Mouse (Mus musculus) CH12.LX (cell line): ENCODE data around the gene Sept8. TPM values are rescaled to one million over a fixed set of nuclear protein-coding genes. Genes with fewer than 3 reads are reported as not detected.
A peak's percentile ranks its signal among the peaks of the same experiment; 100 is the strongest.

ENCODE experiments used
- DNase-seq: peaks from one replicate; pipeline ENCODE4 v3.0.0-alpha.2; 2013; ENCODE audit errors: extremely low read depth
- H3K27ac ChIP-seq: 2 replicates; pipeline ENCODE4 v1.5.1; 2012; ENCODE audit warnings: low read depth, mild to moderate bottlenecking, control low read depth, moderate library complexity; ENCODE audit not compliant: insufficient read depth
- H3K27me3 ChIP-seq: replicated peaks from 2 replicates; pipeline ENCODE3; 2012; ENCODE audit warnings: inconsistent platforms
- H3K36me3 ChIP-seq, 2 experiments: replicated peaks in 1 of 2; 2 replicates each; pipeline versions ENCODE3 to v1.6.1; 2012; ENCODE audit warnings: inconsistent platforms in 1 of 2, low read length in 1 of 2, mild to moderate bottlenecking in 1 of 2, mixed read lengths in 1 of 2, moderate library complexity in 1 of 2; ENCODE audit not compliant: control insufficient read depth in 1 of 2, insufficient read depth in 1 of 2
- H3K4me1 ChIP-seq, 2 experiments: 2 replicates each; pipeline ENCODE4 v1.6.1; 2012; ENCODE audit warnings: inconsistent platforms in 1 of 2, moderate library complexity in 1 of 2; ENCODE audit not compliant: insufficient read depth in 2 of 2, control insufficient read depth in 1 of 2
- H3K4me2 ChIP-seq: 2 replicates; pipeline ENCODE4 v1.6.1; 2012; ENCODE audit warnings: low read depth, mild to moderate bottlenecking, control low read depth; ENCODE audit not compliant: poor library complexity, insufficient read depth, severe bottlenecking
- H3K4me3 ChIP-seq, 3 experiments: fragments of 150-350 bp in 1 of 3; sonication (generic) in 1 of 3; replicated peaks in 1 of 3; 2 replicates each; pipeline versions ENCODE3 to v1.5.1; 2011 to 2012; ENCODE audit warnings: low read depth in 2 of 3, low read length in 2 of 3, mild to moderate bottlenecking in 2 of 3, moderate library complexity in 2 of 3, control low read depth in 1 of 3, improper control_type of control experiment in 1 of 3, inconsistent platforms in 1 of 3, mixed read lengths in 1 of 3; ENCODE audit not compliant: poor library complexity in 1 of 3
- H3K79me2 ChIP-seq: replicated peaks from 2 replicates; pipeline ENCODE4 v1.6.1; 2012; ENCODE audit warnings: mild to moderate bottlenecking, moderate library complexity; ENCODE audit not compliant: control insufficient read depth, poor library complexity, insufficient read depth, severe bottlenecking; ENCODE audit errors: extremely low read depth
- H3K9ac ChIP-seq: 2 replicates; pipeline ENCODE4 v1.6.1; 2012; ENCODE audit warnings: low read depth, mild to moderate bottlenecking, control low read depth, moderate library complexity; ENCODE audit not compliant: insufficient read depth
- H3K9me3 ChIP-seq: replicated peaks from 2 replicates; pipeline ENCODE3; 2012; ENCODE audit warnings: low read length, inconsistent platforms, mixed read lengths
- CHD1 ChIP-seq: IDR thresholded peaks from 2 replicates; pipeline ENCODE4 v1.6.1; 2012; ENCODE audit warnings: low read depth, low read length, improper control_type of control experiment, inconsistent platforms
- ELF1 ChIP-seq: IDR thresholded peaks from 2 replicates; pipeline ENCODE4 v1.6.1; 2014; ENCODE audit warnings: low read depth, mild to moderate bottlenecking, inconsistent platforms, low read length, improper control_type of control experiment
- JUN ChIP-seq: IDR thresholded peaks from 2 replicates; pipeline ENCODE4 v1.6.1; 2011; ENCODE audit warnings: low read depth, mild to moderate bottlenecking, low read length, improper control_type of control experiment, moderate library complexity; ENCODE audit not compliant: insufficient read depth
- JUND ChIP-seq: conservative IDR thresholded peaks from 2 replicates; pipeline ENCODE4 v1.6.1; 2011; ENCODE audit warnings: low read depth, low read length, improper control_type of control experiment
- KAT2A ChIP-seq: IDR thresholded peaks from 2 replicates; pipeline ENCODE4 v1.6.1; 2012; ENCODE audit warnings: low read length, improper control_type of control experiment, inconsistent platforms; ENCODE audit not compliant: insufficient replicate concordance
- MAZ ChIP-seq: IDR thresholded peaks from 2 replicates; pipeline ENCODE4 v1.6.1; 2012; ENCODE audit warnings: low read depth, mild to moderate bottlenecking, inconsistent platforms, low read length, improper control_type of control experiment, moderate library complexity
- MXI1 ChIP-seq: IDR thresholded peaks from 2 replicates; pipeline ENCODE4 v1.6.1; 2011; ENCODE audit warnings: mild to moderate bottlenecking, low read depth, low read length, improper control_type of control experiment
- MYC ChIP-seq: IDR thresholded peaks from 2 replicates; pipeline ENCODE4 v1.6.1; 2011; ENCODE audit warnings: low read depth, mild to moderate bottlenecking, improper control_type of control experiment, low read length
- POLR2AphosphoS2 ChIP-seq: IDR thresholded peaks from 2 replicates; pipeline ENCODE4 v1.6.1; 2011; ENCODE audit warnings: low read depth, low read length, improper control_type of control experiment
- RCOR1 ChIP-seq: conservative IDR thresholded peaks from 2 replicates; pipeline ENCODE4 v1.6.1; 2012; ENCODE audit warnings: low read depth, mild to moderate bottlenecking, inconsistent platforms, low read length, improper control_type of control experiment
- USF1 ChIP-seq: IDR thresholded peaks from 2 replicates; pipeline ENCODE4 v1.6.1; 2014; ENCODE audit warnings: low read depth, mild to moderate bottlenecking, inconsistent platforms, low read length, improper control_type of control experiment
- ZC3H11A ChIP-seq: IDR thresholded peaks from 2 replicates; pipeline ENCODE4 v1.6.1; 2012; ENCODE audit warnings: low read depth, mild to moderate bottlenecking, inconsistent platforms, low read length, improper control_type of control experiment
- ZKSCAN1 ChIP-seq: IDR thresholded peaks from 2 replicates; pipeline ENCODE4 v1.6.1; 2012; ENCODE audit warnings: low read depth, inconsistent platforms, low read length, improper control_type of control experiment, borderline replicate concordance
- ZMIZ1 ChIP-seq: IDR thresholded peaks from 2 replicates; pipeline ENCODE4 v1.6.1; 2012; ENCODE audit warnings: low read depth, mild to moderate bottlenecking, inconsistent platforms, low read length, improper control_type of control experiment
- ZNF384 ChIP-seq: IDR thresholded peaks from 2 replicates; pipeline ENCODE4 v1.6.1; 2012; ENCODE audit warnings: low read depth, low read length, improper control_type of control experiment, inconsistent platforms
- dilution Hi-C: fragments of 300-500 bp; cut with MboI; formaldehyde crosslinking; loops from 2 replicates; pipeline ENCODE4 v1.14.3; 2020; ENCODE audit warnings: low sequenced_read_pairs; ENCODE audit not compliant: extremely low pct_unique_long_range_greater_than_20kb, extremely low pct_ligation_motif_present
- in situ Hi-C: fragments of 300-500 bp; cut with MboI; formaldehyde crosslinking; loops from 3 replicates; pipeline ENCODE4 v1.14.3; 2019; ENCODE audit warnings: low sequenced_read_pairs, low pct_ligation_motif_present, low pct_unique_long_range_greater_than_20kb, mixed read lengths
- polyA plus RNA-seq: library from polyadenylated mRNA; unstranded; fragments of >175 nt; gene quantifications from 2 replicates; pipeline ENCODE4 v1.2.1, GENCODE M21; 2012; ENCODE audit warnings: low read depth; ENCODE audit not compliant: insufficient read length
- total RNA-seq, 2 experiments: library from RNA; depleted of rRNA; stranded (reverse); fragments of 300-350 nt in 1 of 2; fragments of >200 nt in 1 of 2; gene quantifications; 2 replicates each; pipeline ENCODE4 v1.2.3; 2012 to 2014

The Sept8 gene
- total and polyA plus RNA-seq, 3 experiments = 8.5 to 21.9 (median 15.2) TPM

- no peaks in the 10 kb centered on the region for H3K79me2 ChIP-seq
- H3K4me2 ChIP-seq = no peak overlapping the region
- no peak overlapping the region for H3K27ac ChIP-seq
- in situ Hi-C loops (no loop called here), dilution Hi-C loops (no loop called here)
- H3K4me3 ChIP-seq = no peak overlapping the region
- H3K9me3 ChIP-seq = no peaks in the 10 kb centered on the region
- H3K4me1 ChIP-seq = peaks cover 8 to 25% of the 10 kb centered on the region in 2 experiments
- no peak overlapping the region for H3K9ac ChIP-seq
- TF ChIP-seq RCOR1 (no peak), JUN (no peak), ZMIZ1 (no peak), KAT2A (no peak), ZC3H11A (no peak), ZNF384 (no peak), POLR2AphosphoS2 (no peak), JUND (no peak), ZKSCAN1 (no peak)
- peaks cover 20% of the 10 kb centered on the region for H3K27me3 ChIP-seq
- no peaks in the 10 kb centered on the region for H3K36me3 ChIP-seq
- DNase-seq = no peak
Observed at GRCm38 (mm10) chr11:53521120-53521820, 2.2 kb downstream of the Sept8 start.

- H3K27me3 ChIP-seq = peaks cover 20% of the 10 kb centered on the region
- in situ Hi-C loops (no loop called here), dilution Hi-C loops (no loop called here)
- H3K36me3 ChIP-seq = no peaks in the 10 kb centered on the region
- H3K27ac ChIP-seq = no peak overlapping the region
- no peaks in the 10 kb centered on the region for H3K79me2 ChIP-seq
- H3K4me2 ChIP-seq = no peak overlapping the region
- peaks cover 8 to 25% of the 10 kb centered on the region in 2 experiments for H3K4me1 ChIP-seq
- no peak for DNase-seq
- no peak overlapping the region for H3K4me3 ChIP-seq
- H3K9me3 ChIP-seq = no peaks in the 10 kb centered on the region
- H3K9ac ChIP-seq = no peak overlapping the region
- TF ChIP-seq MAZ (no peak), CHD1 (no peak), MYC (no peak), ELF1 (no peak), ZNF384 (peak; percentile 37; the same call in 1 of the 2 replicates), USF1 (no peak), MXI1 (no peak)
Observed at GRCm38 (mm10) chr11:53521821-53522131, 2.7 kb downstream of the Sept8 start.
